Mouse (Mus musculus): Measurements from ENCODE around the gene Nup93.

- TF ChIP-seq CTCF (IDR thresholded peaks at IDR 0.05; ENCODE audit: low read depth, low read length) (peak; percentile 53; the same call in 1 of the 2 replicates), POLR2A (IDR thresholded peaks at IDR 0.05; ENCODE audit: extremely low read depth, insufficient read depth, low read length) (no peak)
These were observed 15.0 kb upstream of the Nup93 start for GRCm38 (mm10) chr8:94199202-94199869.
